Mouse (Mus musculus) heart, postnatal 0 days (tissue): ENCODE data around the gene Pkd1l1.

ENCODE experiments used
- CTCF ChIP-seq: IDR thresholded peaks from 2 replicates; pipeline ENCODE4 v1.5.1; 2016; ENCODE audit warnings: antibody characterized with exemption, control low read depth, low read depth
- EP300 ChIP-seq: IDR thresholded peaks from 2 replicates; pipeline ENCODE4 v1.6.1; 2016; ENCODE audit warnings: antibody characterized with exemption, low read depth

- no peak for TF ChIP-seq CTCF
- TF ChIP-seq EP300: no peak
Measured at GRCm38 (mm10) chr11:8814097-8814790, 158.8 kb downstream of the Pkd1l1 start.
